Mouse (Mus musculus) liver, embryonic 14.5 days (tissue): ENCODE data around the gene Mecom.

Source experiments
- CTCF ChIP-seq: IDR thresholded peaks from 2 replicates; pipeline ENCODE4 v1.5.1; 2016; ENCODE audit warnings: antibody characterized with exemption, low read depth, control low read depth
- EP300 ChIP-seq: IDR thresholded peaks from 2 replicates; pipeline ENCODE4 v1.6.1; 2016; ENCODE audit warnings: antibody characterized with exemption, low read depth

GRCm38 (mm10) chr3:29959051-29959450, 588.8 kb downstream of the Mecom start:
- no peak for TF ChIP-seq CTCF
- TF ChIP-seq EP300, result no peak
